Mouse (Mus musculus): ENCODE measurements around the gene Tbl1xr1. TPM values are rescaled to one million over a fixed set of nuclear protein-coding genes. Genes with fewer than 3 reads are reported as not detected.

Tbl1xr1 gene
- total RNA-seq (2022) = 10 to 100 TPM; 65.0 to 75.4 (median 69.2) TPM

DNA sequence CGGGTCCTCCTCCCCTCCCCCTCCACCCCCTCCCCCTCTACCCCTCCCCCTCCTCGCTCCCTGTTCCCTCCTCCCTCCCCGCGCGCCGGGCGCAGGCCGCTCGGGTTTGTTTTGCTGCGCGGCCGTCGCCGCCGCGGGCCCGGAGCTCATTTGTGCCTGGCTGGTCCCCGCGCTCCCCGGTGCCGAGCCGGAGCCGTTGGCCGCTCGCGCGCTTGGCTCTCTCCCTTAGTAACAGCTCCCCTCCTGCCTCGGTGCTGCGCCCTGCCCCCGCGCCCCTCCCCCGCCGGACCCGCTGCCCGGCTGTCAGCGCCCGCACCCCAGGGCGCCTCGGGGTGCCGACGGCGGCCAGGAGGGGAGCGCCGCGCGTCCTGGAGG lies at the start of gene Tbl1xr1:
Gene Tbl1xr1 (plus strand): TSS at position 92 of the 375 bp plus-strand sequence.
- peak; percentile 93 for DNase-seq (ENCODE audit: low spot score)

DNA sequence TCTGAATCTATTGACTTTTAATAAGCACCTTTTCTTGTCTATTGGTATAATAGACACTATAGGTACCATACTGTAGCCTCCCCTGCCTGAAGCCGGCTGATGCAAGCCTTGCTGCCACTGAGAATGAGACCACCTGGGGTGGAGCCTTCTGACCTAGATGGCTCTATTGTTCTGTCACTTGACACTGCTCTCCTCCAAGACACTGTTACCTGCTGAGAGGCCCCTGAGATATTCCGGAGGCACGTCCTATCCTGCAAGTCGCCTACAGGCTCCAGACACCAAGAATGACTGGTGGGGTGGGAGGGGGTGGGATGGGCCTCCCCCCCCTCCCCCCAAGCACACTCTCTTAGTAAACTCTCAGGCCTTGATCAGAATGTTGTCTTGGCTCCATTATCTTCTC lies 38.4 kb upstream of the Tbl1xr1 start:
- DNase-seq (ENCODE audit: low spot score) = no peak

DNA sequence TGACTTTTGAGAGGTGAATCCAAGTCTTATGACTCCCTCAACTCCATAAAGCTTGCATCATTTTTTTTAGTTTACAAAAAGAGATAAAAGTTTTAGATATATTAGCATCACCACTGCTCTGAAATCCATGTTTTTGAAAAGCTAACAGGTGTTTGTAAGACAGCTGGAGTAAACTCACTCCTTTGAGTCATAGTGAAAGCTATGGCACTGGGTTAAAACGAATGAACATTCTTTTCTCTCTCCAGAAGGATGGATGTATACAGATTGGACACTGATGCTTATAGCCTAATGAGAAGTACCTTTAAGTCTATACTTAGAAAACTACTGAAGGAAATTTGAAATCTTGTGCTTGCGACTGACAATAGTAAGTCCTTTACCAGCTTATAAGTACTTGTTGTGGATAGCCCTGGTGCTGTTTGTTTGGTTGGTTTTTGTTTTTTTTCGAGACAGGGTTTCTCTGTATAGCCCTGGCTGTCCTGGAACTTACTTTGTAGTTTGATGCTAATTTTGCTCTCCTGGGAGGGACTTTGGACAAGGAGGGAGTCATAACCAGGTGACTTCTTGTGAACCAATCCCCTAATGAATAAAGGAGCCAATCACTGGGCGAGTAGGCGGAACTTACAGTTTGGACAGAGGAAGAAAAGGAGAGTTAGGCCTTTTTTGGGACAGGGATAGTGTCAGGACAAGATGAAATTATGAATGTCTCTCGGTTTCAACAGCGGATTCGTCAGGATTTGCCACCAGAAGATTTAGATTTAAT lies 37.2 kb upstream of the Tbl1xr1 start:
- DNase-seq (ENCODE audit: low spot score) = no peak

DNA sequence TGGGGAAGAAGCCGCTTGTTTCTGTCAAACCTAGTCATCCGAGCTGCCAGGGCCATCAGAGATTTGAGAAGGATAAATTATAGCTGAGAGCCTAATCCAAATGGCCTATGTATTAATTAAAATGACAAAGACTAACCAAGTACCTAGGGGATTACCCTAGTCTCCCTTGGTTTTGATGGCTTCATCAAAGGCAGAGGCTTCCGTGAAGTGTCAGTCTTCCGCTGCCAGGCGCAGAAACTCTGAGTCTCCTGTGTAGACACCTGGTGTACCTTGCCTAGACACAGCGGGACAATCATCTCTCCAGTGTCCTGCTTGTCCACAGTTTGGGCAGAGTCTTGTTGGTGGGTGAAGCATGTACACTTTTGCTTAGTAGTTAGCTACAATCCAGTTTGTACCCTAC lies 35.8 kb upstream of the Tbl1xr1 start:
- DNase-seq (ENCODE audit: low spot score) = no peak

DNA sequence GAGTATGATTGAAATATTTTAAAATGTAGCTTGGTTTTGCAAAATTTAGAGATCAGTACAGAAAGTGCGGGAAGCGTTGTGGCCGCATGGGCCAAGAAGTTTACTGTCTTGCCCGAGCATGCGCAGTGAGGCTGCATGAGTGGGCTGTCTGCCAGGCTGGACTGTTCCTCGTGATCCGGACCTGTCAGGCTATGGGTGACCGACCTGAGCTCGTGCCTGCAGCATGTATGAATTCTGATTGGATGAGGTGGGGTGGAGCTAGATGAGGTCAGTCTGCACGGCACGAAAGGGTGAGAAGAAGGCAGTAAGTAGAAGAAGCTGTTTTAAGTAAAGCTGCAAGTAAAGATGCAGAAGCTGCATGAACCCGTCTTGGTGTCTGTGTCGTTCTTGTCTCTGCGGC lies 29.2 kb upstream of the Tbl1xr1 start:
- DNase-seq (ENCODE audit: low spot score) = peak; percentile 33

DNA sequence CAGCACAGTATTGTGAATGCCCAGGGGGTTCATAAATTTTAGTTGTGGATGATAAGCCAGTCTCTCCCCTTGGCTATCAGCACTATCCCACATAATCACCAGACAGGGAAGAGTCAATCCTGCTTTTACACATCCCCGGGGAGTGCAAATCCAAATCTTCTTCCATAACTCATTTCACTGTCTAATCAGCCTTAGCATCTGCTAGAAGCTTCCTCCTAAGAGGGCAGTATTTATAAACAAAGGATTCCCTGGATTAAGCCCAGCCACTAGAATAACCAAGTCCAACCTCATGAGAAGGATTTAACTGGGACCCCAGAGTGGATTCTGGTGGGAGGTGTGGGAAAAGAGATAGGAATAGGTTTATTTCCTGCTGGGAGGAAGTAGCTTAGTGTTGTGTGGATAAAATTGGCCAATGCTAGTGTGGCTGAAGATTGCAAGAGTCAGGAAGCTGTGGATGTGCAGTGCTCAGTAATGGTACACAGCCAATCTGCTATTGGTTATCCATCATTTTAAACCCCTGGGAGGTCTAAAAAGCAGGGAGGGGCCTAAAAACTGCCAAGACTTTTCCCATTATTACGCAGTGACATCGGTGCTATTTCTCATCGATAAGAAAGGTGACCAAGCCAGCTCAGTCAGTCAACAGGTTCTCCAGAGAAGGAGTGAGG lies 19.7 kb upstream of the Tbl1xr1 start:
- no peak for DNase-seq (ENCODE audit: low spot score)

DNA sequence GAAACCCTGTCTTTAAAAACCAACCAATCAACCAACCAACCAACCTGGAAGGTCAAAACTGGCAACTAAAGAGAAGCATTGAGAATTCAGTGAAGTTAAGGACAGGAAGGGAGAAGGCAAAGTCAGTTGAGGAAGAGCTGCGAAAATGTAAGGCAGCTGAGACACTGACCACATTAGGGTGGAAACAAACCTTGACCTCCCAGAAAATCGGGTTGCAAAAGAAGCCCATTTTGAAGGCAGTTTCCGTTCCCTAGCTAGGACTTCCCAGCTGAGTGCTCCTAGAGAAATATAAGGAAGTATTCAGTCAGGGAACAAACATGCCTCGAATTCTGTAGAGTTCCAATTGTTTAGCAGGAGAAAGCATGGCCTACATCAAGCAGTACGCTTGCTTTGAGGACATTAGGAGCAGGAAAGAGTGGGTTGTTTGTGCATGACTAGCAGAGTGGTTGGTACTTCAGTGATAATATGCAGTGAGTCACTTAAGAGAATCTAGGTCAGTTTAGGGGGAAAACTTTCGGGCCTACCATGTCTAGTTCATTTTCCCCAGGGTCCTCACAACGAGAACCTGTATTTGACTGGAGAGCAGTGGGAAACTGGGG lies 18.1 kb upstream of the Tbl1xr1 start:
- no peak for DNase-seq (ENCODE audit: low spot score)

DNA sequence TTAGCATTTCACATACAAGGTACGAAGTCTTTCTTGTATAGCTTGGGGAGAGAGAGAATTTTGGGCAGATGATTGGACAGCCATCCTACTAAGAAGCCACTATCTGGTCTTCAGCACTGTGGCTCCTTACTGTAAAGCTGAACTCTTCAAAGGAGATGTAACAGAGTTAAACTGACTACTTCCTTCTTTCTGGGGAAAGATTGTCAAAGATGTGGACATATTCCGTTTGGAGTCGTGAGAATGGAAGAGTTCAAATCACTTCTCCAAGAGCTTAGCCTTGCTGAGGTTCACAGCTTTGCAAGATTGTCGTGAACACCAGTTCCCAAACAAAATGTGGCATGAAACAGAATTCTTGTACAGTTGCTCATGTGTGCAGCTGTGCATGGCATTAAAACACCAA lies 15.3 kb upstream of the Tbl1xr1 start:
- no peak for DNase-seq (ENCODE audit: low spot score)

DNA sequence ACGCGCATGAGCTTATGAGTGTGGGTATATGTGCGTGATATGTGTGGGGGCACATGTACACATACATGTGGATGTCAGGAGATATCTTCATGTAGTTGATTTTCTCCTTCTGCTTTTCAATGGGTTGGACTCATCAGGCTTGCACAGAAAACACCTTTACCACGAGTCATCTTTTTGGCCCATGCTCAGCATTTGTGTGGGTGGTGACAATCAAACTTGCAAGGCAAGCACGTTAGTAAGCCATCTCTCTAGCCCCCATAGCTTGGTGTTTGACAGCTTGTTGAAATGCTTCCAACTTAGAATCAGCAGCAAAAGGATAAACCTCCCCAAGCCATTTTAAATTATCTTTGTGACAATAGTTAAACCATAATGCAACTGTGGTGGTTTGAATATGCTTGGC lies 7.8 kb upstream of the Tbl1xr1 start:
- no peak for DNase-seq (ENCODE audit: low spot score)

DNA sequence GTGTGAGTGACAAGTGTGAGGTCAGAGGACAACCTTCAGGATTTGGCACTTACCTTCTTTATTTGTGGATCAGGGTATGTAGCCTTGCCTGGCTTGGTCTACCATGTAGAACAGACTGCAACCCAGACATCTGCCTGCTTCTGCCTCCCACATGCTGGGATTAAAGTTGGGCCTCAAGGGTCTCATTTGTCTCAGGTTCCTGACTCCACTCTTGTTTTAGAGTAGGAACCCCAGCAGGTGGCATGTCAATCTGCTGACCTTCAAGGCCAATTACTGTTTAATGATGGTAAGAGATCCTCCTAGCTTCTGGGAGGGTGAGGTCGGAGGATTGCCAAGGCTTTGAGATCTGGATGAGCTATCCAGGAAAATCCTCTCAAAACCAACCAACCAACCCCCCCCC lies 2.5 kb upstream of the Tbl1xr1 start:
- DNase-seq (ENCODE audit: low spot score) = no peak

DNA sequence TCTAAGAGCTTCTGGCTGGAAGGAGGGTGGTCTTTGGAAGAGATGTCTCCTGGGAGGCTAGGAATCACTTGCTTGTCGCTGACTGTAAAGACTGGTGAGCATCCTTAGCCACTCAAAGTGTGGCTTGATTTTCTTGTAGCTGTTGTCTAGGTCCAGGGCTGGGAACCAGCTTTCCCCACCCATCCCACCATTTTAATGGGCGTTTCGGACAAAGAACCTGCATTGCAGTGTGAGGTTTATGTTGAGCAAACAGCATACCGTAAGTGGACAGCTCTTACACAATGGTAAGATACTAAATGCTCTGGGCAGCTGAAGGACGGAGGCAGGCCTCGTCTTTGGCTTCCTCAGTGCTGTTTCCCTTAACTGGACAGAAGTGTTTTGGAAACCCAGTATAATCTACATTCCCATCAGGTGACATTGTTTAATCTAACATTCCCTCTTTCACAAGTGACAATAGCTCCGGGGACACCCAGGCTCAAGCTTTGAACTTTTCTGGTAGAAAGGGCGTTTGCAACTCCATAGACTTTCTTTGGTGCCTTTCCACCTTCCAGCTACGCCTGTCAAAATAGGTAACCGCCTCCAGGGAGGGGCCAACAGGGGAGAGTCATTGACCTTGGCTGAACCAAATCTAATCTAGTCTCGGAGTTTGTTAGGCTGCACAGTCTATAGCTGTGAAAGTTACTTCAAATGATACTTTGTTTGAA lies 1.7 kb upstream of the Tbl1xr1 start:
- DNase-seq (ENCODE audit: low spot score) = peak; percentile 46

DNA sequence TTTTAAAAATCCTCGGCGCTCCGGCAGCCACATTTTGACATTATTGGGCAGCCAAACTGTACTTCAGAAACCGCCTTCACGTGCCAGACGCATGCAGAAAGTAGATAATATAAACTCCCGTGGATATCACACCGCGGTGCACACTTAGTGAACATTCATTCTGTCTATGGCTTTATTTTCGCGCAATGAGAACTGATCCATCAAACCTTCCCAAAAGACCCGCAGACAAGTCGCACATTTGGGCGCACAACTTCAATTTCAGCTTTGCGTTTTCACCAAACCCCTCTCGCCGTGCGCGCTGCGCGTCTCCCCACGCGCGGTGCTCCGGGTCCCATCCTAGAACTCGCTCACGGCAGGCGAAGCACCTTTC lies 950 bp upstream of the Tbl1xr1 start:
- no peak for DNase-seq (ENCODE audit: low spot score)

DNA sequence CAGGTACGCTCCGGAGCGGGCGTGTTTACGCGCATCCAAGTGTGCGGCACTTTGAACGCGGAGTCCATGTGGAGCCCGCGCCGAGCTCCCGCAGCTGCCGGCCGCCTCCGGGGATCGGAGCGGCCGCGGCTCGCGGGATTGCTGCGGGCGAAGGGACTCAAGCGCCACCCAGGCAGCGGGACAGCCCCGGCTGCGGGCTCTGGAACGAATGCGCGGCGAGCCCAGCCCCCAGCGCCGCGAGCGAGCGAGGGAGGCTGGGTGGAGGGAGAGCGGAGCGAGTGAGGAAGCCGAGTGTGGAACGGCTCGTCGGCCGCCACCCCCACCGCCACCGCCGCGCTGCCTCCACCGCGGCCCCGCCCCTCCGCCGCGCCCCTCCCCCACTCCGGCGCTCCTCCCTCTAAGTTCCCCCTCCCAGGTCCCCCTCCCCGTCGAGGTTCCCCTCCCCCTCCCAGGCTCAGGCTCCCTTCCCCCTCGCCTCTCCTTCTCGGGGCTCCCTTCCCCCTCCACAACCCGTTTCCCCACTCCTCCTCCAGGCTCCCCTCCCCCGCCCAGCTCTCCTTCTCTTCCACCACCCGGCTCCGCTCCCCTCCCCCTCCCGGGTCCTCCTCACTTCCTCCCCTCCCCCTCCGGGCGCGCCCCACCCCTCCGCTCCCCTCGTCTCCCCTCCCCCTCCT lies 428 bp upstream of the Tbl1xr1 start:
- peak; percentile 72 for DNase-seq (ENCODE audit: low spot score)

DNA sequence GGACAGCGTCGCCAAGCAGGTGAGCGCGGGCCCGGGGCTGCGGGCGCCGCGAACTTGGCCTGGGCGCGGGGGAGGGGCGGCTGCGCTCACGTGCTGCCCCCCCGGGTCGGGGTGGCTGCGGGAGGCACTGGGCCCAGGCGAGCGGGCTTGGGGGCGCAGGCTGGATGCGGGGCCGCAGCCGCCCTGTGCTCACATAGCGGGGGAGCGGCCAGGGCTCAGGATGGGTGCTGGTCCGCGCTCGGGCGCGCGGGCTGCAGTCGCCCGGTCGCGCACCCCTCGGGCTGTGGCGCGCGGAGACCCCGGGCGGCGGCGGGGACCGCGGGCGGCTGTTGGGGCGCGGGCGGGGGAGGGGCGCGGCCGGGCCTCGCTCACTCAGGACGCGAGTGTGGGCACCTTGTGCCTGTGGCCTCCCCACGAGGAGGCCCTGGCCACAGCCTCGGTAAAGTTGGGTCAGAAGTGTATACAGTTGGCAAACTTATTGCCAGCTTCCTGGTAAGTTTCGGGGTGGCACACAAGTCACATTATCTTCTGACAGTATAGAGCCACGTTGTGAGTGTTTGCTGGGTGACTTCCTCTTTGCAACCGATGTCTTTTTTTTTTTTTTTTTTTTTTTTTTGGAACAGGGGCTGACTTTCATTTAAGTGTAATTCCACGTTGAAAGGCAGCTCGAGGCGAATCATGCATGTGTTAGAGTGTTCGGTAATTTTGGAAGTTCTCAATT lies 644 bp downstream of the Tbl1xr1 start:
- DNase-seq (ENCODE audit: low spot score) = peak; percentile 33

DNA sequence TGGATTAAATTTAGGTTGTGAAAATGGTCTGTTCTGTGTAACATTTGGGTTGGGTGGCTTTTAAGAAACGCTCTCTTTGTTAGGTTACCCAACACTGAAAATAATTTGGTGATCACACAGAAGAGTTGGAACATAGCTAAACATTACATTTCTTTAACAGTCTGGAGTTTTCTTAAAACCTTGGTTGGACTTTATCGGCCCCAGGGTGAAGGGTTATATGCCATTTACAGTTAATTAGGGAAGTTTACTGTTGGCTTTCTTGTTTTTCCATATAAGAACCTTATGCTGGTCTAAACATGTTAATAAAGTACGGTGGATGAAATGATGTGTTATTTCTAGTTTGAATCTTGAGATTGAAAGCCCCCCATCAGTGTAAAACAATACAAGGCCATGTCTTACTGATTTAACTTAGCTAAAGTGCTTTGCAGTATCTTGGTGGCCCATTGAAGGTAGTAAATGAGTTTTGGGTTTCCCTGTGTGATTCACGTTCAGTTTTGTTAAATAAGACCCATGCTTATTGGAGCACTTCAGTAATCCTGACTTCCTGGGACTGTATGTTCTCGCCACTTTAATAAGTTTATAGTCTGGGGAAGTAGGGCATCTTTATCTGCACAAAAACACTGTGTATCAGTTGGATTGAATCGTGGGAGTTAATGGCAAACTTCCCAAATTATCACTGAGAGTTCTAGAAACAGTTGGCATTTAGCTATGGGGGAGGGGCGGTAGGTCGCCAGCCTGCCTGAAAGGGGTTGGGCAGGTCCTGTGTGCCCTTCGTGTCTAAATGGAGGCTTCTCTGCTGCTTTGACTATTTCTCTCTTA lies 1.4 kb downstream of the Tbl1xr1 start:
- peak; percentile 31 for DNase-seq (ENCODE audit: low spot score)

DNA sequence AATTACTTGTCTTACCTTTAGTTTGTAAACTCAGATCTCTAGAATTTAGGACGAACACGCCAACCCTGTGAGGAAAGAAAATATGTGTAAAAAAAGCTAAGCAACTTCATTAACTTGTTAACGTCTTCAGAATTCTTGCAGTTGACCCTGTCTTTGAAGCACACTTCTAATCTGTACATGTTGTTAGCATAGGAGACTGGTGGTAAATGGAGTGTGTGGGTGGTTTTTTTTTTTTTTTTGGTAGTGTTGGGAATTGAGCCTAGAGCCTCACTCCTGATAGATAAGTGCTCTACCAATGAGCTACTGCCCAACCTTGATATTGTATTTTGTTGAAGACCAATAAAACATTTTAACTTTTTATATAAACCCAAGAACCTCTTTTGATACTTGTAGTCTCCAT lies 2.1 kb downstream of the Tbl1xr1 start:
- DNase-seq (ENCODE audit: low spot score) = no peak

DNA sequence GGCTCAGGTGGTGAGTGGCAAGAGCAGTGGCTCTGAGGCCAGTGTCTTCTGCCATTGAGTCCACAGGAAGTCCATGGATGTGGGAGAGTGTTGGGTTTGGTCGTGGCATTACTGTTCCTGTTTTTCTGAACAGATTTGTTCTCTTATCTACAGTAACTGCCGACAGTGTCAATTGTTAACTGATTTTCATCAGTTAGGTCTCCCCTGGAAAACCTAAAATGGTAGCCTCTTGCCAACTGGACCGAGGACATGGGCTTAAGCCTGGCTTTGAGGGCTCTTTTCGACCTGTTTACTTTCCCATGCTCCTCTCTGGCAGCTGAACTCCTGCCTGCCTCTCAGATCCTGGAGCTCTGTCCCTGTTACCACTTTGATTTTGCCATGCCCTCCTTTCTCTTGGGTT lies 5.4 kb downstream of the Tbl1xr1 start:
- DNase-seq (ENCODE audit: low spot score) = no peak

DNA sequence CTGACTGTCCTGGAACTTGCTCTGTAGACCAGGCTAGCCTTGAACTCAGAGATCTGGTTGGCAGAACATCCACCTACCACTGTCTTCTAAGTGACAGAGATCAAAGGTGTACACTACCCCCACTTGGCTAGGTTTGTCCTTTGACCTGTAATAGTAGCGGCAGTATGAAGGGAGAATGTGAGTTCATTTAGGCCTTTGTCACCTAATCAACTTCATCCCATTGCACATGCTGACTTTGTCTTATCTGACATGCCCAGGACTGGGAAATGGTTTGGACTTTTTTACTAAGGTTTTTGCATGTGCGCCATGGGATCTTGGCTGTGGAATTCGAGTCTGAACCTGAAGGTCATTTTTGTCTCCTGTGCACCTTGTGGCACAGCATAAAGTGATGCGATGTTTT lies 6.4 kb downstream of the Tbl1xr1 start:
- no peak for DNase-seq (ENCODE audit: low spot score)

DNA sequence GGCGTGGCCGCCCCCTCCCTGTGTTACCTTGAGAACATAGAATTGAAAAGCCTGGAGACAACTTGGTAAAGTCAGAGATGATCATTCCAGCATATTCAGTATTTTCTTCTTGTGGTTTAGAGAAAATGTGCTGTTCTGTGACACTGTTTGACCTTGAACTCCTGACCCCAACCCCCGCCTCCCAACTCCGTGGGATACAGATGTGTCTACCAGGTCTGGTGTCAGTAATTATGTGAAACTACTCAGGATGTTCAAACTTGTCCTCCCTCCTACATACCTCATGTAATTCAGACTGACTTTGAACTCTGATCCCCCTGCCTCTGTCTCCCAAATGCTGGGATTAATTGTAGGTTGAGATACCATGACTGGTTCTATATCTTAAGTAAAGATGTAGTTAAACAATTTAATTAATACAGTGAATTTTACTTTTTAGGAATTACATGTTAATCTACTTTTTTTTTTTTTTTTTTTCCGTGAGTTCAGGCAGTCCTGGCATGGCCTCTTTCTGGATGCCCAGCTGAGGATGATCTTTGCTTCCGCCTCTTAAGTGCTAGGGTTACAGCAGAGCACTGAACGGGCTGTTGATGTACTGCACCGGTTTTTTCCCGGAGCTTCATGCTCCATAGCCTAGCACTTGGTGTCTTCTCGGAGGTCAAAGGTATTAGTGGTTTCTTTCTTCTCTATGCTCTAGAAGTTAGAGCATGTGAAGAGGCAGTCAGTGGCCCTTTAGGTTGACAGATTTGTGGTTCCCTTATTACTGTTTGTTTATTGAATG lies 8.0 kb downstream of the Tbl1xr1 start:
- no peak for DNase-seq (ENCODE audit: low spot score)

DNA sequence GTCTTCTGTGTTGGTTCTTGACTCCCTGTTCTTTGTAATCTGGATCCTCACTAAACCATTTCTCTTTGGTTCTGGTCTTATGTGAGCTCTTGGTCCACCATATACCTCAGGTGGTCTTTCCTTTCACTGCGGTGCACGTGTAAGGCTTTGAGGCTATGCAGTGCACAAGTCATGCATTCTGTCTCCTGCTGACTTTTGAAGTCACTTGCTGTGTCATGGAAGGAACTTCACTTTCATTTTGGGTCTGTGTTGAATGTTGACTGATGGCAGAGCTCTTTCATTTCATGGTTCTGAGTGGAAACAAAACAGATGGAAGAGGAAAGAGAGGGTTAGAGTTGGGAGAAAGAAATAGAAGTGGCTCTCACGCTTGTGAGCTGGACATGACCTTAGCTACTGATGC lies 13.4 kb downstream of the Tbl1xr1 start:
- no peak for DNase-seq (ENCODE audit: low spot score)

Measured in heart, adult 8-10 months (tissue).